Mouse (Mus musculus) frontal cortex, adult 2 months (tissue): Measurements from ENCODE around the gene Adgrf3. TPM values are rescaled to one million over a fixed set of nuclear protein-coding genes. Genes with fewer than 3 reads are reported as not detected.
"Not testable (repeated sequence)": the region's sequence is repeated elsewhere in the genome, so short reads cannot be mapped to it uniquely, and the experiment has no call there.

ENCODE experiments used
- DNase-seq, 2 experiments: peaks; one replicate each; pipeline ENCODE4 v3.0.0; 2022; ENCODE audit warnings: low spot score in 1 of 2; ENCODE audit errors: extremely low spot score in 1 of 2
- polyA plus RNA-seq: library from polyadenylated mRNA; depleted of rRNA; stranded (reverse); fragments of >200 nt; gene quantifications from 2 replicates; pipeline ENCODE4 v1.2.3, GENCODE M21; 2012; rRNA removed

The Adgrf3 gene
- polyA plus RNA-seq, result not detected in 2 replicates

GRCm38 (mm10) chr5:30205493-30205892 lies at the start of gene Adgrf3:
Adgrf3 (minus strand) TSS chr5:30205722.
- no peak for DNase-seq

GRCm38 (mm10) chr5:30247666-30248065 lies 42.1 kb upstream of the Adgrf3 start:
- DNase-seq, result no peak

- no peak for DNase-seq
Observed at GRCm38 (mm10) chr5:30245861-30246416, 40.4 kb upstream of the Adgrf3 start.

GRCm38 (mm10) chr5:30243741-30244140 lies 38.2 kb upstream of the Adgrf3 start:
- DNase-seq, result no peak

- no peak for DNase-seq
Observed at GRCm38 (mm10) chr5:30242410-30242809, 36.9 kb upstream of the Adgrf3 start.

- no peak for DNase-seq
Observed at GRCm38 (mm10) chr5:30240552-30240951, 35.0 kb upstream of the Adgrf3 start.

GRCm38 (mm10) chr5:30238533-30238932 lies 33.0 kb upstream of the Adgrf3 start:
- DNase-seq, result no peak

GRCm38 (mm10) chr5:30235641-30236126 lies 30.2 kb upstream of the Adgrf3 start:
- no peak for DNase-seq

- no peak for DNase-seq
Observed at GRCm38 (mm10) chr5:30233979-30234378, 28.5 kb upstream of the Adgrf3 start.

- peak in 1 of 2 experiments; percentile 27 for DNase-seq
Observed at GRCm38 (mm10) chr5:30233042-30233441, 27.5 kb upstream of the Adgrf3 start.

GRCm38 (mm10) chr5:30232271-30232971 lies 26.9 kb upstream of the Adgrf3 start, which contains the start of gene Selenoi:
Selenoi (plus strand) TSS chr5:30232581.
- peak; percentile 99 for DNase-seq

- no peak for DNase-seq
Observed at GRCm38 (mm10) chr5:30231891-30232270, 26.4 kb upstream of the Adgrf3 start.

GRCm38 (mm10) chr5:30230901-30231300 lies 25.4 kb upstream of the Adgrf3 start:
- DNase-seq, result peak in 1 of 2 experiments; percentile 33

GRCm38 (mm10) chr5:30222681-30223080 lies 17.2 kb upstream of the Adgrf3 start:
- no peak for DNase-seq

GRCm38 (mm10) chr5:30220666-30221065 lies 15.1 kb upstream of the Adgrf3 start:
- DNase-seq, result no peak

- no peak for DNase-seq
Observed at GRCm38 (mm10) chr5:30219715-30220114, 14.2 kb upstream of the Adgrf3 start.

GRCm38 (mm10) chr5:30215970-30216369 lies 10.4 kb upstream of the Adgrf3 start:
- DNase-seq, result no peak

GRCm38 (mm10) chr5:30214889-30215288 lies 9.4 kb upstream of the Adgrf3 start:
- peak in 1 of 2 experiments; percentile 86 for DNase-seq

GRCm38 (mm10) chr5:30210758-30211157 lies 5.2 kb upstream of the Adgrf3 start:
- DNase-seq, result not testable (repeated sequence)

- DNase-seq, result no peak
Observed at GRCm38 (mm10) chr5:30207276-30207675, 1.8 kb upstream of the Adgrf3 start.

- DNase-seq, result no peak
Observed at GRCm38 (mm10) chr5:30205034-30205433, 488 bp downstream of the Adgrf3 start.

- DNase-seq, result no peak
Observed at GRCm38 (mm10) chr5:30204441-30204840, 1.1 kb downstream of the Adgrf3 start.
